Mouse (Mus musculus) natural killer cell, adult 2 months (primary cell): ENCODE measurements around the gene 1700080E11Rik.
"Not testable (repeated sequence)": the region's sequence is repeated elsewhere in the genome, so short reads cannot be mapped to it uniquely, and the experiment has no call there.

Experiments
- DNase-seq, 2 experiments: peaks; one replicate each; pipeline ENCODE4 v3.0.0; 2022; ENCODE audit warnings: low spot score in 2 of 2

Gene 1700080E11Rik

DNA sequence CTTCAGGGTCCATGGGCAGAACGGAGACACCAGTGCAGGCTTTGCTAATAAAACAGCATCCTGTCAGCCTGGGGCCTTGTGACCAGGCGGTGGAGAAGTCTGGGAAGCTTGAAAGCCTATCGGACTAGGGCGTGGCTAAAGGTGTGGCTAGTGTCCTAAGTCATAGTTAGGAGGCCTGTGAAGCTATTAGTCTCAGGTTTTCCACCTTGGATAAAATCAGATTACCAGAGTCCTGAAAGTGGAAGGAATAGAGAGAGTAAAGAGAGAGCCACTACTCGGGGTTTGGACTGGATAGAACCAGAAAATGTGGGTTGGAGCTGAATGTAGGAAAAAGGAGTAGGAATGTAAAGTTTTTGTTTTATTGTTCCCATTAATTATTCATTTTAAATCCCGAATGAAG is at the start of gene 1700080E11Rik:
1700080E11Rik (minus strand) TSS at position 101 of the 400 bp plus-strand sequence.
- DNase-seq: no peak

DNA sequence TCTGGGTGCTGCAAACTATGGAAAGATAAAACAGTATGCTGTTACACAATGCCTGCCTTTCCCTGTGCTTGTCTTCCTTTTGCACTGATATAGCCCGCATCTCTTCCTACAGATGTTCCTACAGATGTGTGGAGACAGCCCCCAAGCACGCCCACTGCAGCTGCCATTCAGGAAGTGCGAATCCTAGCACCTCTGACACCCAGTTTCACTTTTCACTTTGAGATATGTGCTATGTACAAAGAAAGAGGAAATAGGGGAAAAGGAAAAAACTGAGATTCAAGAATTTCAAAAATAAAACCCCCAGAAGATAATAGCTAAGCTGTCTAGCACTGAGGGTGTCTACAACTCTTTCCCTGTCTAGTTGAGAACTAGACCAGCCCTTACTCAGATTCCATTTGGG is 41.8 kb upstream of the 1700080E11Rik start:
- DNase-seq: no peak

DNA sequence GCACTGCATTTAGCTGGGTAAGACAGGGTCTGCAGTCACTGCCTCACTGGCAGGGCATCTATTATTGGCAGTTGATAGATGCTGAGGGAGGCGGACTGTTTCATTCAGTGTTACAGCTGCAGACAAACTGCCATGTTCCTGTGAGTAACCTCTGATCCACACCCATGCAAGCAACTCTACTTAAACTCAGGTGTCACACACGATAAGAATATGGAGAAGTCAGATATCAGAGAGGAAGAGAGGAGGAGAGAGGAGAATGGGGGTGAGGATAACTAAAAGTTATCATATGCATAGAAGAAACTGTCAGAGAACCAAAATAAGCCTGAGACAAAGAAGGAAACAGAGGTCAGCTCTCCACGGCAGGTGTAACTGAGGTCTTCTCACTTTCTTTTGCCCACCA is 37.5 kb upstream of the 1700080E11Rik start:
- DNase-seq: no peak

DNA sequence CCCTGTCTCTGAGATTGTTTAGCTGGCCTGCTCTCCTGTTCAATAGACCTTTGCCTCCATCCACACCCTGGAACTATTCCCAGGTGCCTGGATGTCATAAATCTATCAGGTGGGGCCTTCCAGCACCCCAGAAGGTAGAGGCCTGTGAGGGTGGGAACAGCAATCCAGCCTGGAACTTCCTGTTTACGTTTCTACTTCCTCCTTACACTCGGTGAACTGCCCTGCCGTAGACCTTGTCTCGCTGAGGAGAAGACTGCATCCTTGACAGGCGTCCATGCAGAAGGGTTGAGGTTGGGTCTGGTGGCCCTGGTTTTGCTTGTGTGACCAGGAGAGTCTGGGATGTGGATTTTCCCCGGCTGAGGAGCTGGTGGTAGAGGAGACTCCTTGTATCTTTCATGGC is 5.7 kb downstream of the 1700080E11Rik start:
- no peak for DNase-seq

DNA sequence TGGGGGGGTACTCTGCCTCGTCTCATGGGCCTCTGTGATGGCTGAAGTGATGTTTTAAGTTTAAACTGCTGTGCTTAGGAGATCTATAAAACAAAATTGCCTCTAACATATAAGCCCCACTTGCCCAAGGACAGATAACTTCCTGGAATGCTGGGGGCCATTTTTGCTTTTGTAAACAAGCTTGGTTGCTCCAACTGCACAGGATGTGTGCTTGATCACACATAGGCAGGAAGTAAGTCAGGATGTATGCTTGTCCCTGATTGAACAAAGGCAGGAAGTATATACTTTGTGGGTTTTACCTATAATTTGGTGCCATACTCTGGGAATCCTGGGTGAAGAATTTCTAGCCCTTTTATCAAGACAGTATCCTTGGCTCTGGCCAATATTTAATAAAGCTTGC is 8.5 kb downstream of the 1700080E11Rik start:
- DNase-seq: no peak

DNA sequence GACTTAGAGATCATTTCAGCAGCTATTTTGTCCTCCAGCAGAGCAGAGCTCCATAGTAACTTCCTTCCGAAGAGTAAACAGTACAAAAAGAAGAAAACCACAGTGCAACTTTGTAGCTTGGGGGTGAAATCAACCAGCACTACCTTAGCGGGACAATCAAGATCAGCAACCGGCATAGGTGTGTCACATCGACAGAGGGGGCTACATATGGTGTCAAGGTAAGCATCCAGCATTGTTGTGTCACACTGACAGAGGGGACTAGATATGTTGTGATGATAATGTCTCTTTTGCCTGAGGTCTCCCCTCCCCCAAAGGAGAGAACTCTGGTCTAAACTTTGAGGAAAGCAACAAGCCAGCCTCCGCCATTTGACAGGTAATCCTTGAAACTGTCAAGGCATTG is 10.4 kb downstream of the 1700080E11Rik start:
- no peak for DNase-seq

DNA sequence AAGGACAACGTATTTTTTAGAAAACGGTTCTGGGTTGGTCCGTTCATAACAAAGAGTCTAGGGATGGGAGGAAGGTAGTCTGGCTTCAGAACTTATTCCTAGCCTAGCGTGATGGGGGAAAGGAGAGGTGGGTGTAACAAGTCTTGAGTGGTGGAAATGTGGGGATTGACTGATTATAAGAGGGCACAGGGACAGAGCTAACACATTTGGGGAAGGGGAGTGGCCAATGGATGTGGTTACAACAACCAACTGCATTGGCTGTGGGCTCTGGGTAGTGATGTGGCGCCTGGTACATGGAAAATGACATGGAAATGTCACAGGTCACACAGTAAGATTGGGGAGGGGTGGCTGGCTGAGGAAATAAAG is 12.9 kb downstream of the 1700080E11Rik start:
- no peak for DNase-seq

DNA sequence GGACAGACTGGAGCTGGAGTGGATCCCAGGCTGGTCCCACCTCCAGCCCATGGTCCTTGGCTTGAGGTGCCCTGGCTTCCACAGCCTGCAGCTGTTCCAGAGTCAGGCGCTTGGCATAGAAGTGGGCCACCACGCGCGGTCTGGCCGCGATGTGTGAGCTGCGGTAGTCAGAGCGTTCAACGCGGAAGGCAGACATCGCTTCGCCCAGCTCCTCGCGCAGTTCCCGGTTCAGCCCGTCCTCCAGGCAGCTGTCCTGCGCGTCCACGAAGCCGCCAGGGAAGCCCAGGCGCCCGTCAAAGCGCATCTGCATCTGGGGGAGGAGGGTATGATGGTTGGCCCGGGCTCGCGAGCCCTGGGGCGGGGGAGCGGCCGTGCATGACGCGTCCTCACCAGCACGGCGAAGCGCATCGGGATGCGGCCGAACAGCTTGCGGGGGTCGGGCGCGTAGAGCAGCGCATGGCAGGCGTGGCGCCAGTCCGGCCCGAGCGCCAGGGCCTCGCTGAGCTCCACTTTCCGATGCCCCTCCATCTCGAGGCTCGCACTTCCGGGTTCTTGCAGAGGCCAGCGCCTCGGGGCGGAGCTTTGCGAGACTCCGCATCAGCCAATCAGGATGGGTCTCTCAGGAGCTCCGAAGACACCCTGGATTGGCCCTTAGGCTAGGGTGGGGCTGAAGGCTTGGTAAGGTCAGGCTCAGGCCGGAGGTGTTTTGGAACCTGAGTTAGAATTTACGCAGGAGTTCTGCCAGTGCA is 13.5 kb downstream of the 1700080E11Rik start, which contains the start of gene Nudt16:
Nudt16 (minus strand) TSS at position 572 of the 749 bp plus-strand sequence.
- DNase-seq: peak; percentile 88 to 89

DNA sequence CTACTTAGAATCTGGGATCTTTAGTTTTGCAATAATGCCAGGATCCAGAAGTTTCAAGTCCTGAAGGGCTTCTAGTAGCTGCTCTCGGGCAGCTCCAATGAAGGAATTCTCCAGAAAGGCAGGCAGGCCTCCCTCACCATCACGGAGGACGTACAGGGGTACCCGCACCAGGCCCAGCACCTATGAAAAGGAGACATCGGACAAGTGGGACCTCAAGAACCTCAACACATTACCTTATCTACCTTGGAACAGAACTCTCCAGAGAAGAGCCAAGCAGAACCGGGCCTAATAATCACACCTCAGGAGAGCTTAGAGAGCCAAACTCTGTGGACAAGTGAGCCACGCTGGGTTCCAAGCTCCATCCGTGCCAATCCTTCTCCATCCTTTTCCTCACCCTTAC is 14.6 kb downstream of the 1700080E11Rik start:
- DNase-seq: no peak

DNA sequence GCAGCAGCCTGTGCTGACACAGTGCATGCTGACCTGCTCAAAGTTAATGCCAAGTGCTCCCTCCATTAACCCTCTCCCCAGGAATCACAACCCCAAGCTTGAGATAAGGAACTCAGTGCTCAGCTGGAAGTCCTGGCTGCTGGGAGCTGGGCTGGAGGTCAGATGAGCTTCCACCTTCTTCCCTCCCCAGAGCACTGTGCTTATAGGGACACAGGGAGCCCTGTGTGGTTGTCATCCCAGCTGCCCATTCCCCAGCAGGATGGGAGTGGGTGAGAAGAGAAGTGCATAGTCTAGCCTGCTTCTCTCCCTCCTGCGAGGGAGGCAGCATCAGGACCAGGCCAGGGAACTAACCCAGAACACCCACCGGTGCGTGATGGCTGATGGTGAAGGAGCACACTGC is 19.7 kb downstream of the 1700080E11Rik start:
- DNase-seq: not testable (repeated sequence)

DNA sequence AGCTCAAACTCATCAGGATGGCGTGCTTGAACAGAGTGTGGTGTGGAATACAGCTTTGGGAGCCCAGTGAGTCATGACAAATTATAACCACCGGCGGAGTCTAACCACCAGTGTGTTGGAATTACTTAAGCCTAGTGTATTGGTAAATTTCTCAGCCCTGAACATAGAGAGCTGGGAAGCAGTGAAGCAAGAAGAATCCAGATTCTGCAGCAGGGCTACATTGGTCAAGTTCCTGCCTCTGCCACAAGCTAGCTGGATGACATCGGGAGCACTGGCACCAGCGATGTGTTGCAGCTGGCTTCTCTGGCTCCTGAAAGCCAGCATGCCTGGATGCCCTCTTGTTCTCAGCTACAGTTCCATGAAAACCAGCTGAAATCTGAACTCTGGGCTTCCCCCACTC is 41.0 kb downstream of the 1700080E11Rik start:
- no peak for DNase-seq

DNA sequence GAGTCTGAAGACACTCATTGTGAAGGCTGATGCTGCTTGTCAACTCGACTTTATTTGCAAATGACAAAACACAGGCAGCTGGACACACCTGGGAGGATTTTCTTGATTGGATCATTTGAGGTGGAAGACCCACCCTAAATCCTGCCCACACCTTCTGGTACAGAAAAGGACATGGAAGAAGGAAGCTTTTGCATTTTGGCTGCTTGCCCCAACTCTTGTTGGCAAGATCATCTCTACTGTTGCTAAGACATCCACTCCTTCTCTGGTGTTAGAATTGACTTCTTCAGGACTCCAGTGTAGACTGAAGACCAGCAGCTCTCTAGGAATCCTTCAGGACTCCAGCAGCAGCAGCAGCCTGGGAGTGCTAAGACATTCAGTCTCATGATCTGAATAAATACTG is 43.0 kb downstream of the 1700080E11Rik start:
- DNase-seq: no peak

DNA sequence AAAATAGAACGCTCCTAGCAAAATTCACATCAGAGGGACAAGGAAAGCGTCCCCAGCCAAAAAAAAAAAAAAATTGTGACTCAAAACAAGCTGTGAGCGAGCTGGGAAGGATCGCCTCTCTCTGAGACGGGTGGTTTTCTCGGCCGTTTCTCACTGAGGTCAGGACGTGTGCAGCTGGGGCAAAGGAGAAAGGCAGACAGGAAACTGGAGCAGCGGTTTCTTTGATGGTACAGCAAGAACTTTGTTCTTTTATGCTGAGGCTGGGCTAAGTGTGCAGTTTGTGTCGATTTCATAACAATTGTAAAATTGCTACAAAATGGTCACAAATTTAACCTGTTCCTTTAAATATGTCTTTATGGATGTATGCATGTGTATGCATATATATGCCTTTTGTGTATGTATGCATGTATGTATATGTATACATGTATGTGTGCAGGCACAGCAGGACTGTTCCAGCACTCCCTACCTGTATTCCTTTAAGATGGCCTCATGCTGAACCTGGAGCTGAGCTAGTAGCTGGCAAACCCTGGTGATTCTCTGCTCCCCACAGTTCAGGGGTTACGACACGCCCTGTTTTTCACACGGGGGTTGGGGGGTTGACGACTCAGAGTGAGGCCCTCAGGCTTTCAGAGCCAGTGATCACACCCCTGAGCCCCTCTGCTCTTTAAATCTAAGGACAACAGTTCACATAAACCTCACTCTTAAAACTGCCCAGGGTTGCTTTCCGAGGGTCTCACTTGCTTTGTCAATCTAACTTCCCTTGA is 43.9 kb downstream of the 1700080E11Rik start:
- DNase-seq: no peak
